Mouse (Mus musculus) neural tube, embryonic 14.5 days (tissue): ENCODE data around the gene Ost4. TPM values are rescaled to one million over a fixed set of nuclear protein-coding genes. Genes with fewer than 3 reads are reported as not detected.
A peak's percentile ranks its signal among the peaks of the same experiment; 100 is the strongest.

ENCODE experiments used
- ATAC-seq: fragments of 200-750 bp; cut with Nextera tagmentation; 2 replicates; pipeline ENCODE4 v1.8.0; 2017; ENCODE audit warnings: low read depth, mild to moderate bottlenecking, moderate TSS enrichment, moderate library complexity
- H3K27ac ChIP-seq: fragments of 300-500 bp; sonication (generic); 2 replicates; pipeline ENCODE4 v1.5.1; 2014; ENCODE audit warnings: low read depth, mild to moderate bottlenecking, control low read depth, low read length, moderate library complexity, mixed read lengths
- H3K27me3 ChIP-seq: fragments of 300-500 bp; sonication (generic); 2 replicates; pipeline ENCODE4 v1.6.1; 2014; ENCODE audit warnings: low read length; ENCODE audit not compliant: control insufficient read depth, insufficient read depth
- H3K36me3 ChIP-seq: fragments of 300-500 bp; sonication (generic); 2 replicates; pipeline ENCODE4 v1.6.1; 2014; ENCODE audit warnings: low read length, mixed read lengths; ENCODE audit not compliant: control insufficient read depth, insufficient read depth
- H3K4me1 ChIP-seq: fragments of 300-500 bp; sonication (generic); 2 replicates; pipeline ENCODE4 v1.6.1; 2014; ENCODE audit warnings: low read length; ENCODE audit not compliant: control insufficient read depth, insufficient read depth
- H3K4me2 ChIP-seq: fragments of 300-500 bp; sonication (generic); 2 replicates; pipeline ENCODE4 v1.6.1; 2014; ENCODE audit warnings: mild to moderate bottlenecking, low read depth, low read length, control low read depth
- H3K4me3 ChIP-seq: fragments of 300-500 bp; sonication (generic); 2 replicates; pipeline ENCODE4 v1.5.1; 2014; ENCODE audit warnings: low read depth, low read length, control low read depth, mixed read lengths
- H3K9ac ChIP-seq: fragments of 300-500 bp; sonication (generic); replicated peaks from 2 replicates; pipeline ENCODE4 v1.6.1; 2014; ENCODE audit warnings: low read depth, mild to moderate bottlenecking, control low read depth, low read length, mixed read lengths
- H3K9me3 ChIP-seq: fragments of 300-500 bp; sonication (generic); 2 replicates; pipeline ENCODE4 v1.6.1; 2016; ENCODE audit warnings: low read length; ENCODE audit not compliant: control insufficient read depth
- WGBS: fragments of 180-500 bp; shearing (Covaris S2); extraction: QIAGEN DNeasy Blood & Tissue Kit; methylation state at CpG from one replicate; pipeline ENCODE4 v1.1.7; 2014; 5-methylcytosine and 5-hydroxymethylcytosine counted together
- polyA plus RNA-seq: library from polyadenylated mRNA; unstranded; fragments of >200 nt; fragmentation: Nextera tagmentation; extraction: Ambion mirVana; gene quantifications from 2 replicates; pipeline ENCODE4 v1.2.1, GENCODE M21; 2014

Ost4 gene
- 234 TPM in 2 replicates for polyA plus RNA-seq

DNA sequence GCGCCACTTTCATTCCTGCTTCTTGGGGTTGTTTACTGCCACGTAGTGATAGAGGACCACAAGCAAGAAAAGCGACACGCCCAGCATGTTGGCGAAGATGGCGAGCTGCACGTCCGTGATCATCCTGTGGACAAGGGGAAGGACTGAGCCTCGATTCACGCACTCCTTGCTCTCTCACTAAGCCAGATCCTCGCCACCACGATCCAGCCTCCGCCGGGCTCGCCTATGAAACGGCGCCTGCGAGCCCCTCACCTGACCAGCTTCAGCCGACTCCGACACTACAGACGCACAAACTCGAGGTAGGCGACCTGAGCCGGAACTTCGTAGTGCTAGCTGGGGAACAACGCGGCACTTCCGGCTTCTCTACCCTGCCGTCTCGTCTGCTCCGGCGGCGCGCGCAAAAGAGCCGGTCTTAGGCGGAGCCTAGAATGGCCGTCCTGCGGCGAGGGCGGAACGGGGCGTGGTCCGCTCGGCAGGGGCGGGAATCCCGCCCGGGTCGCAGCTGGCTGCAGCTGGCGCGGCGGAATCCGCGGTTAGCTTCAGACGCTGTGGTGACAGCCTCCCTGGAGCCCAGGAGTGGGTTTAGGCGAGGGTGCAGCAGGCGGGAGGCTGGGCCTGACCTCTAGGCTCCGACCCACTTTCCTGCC is at the start of gene Ost4:
Ost4 (minus strand) TSS at position 376 of the 647 bp plus-strand sequence.
- Histone ChIP-seq H3K4me1 (peaks cover 23% of the 10 kb centered on the region), H3K27me3 (no peaks in the 10 kb centered on the region), H3K9ac (peak within 1 kb of the TSS; percentile 72), H3K4me2 (peak within 1 kb of the TSS; percentile 73), H3K27ac (peak within 1 kb of the TSS; percentile 87), H3K36me3 (peaks cover 22% of the 10 kb centered on the region), H3K4me3 (peak within 1 kb of the TSS; percentile 69), H3K9me3 (no peaks in the 10 kb centered on the region)
- ATAC-seq: peak; percentile 95
- WGBS: under 1% methylated on average over 56 of the region's 58 CpGs

GRCm38 (mm10) chr5:30955751-30956150 is 48.2 kb upstream of the Ost4 start:
- H3K9ac ChIP-seq: no peak overlapping the region
- H3K9me3 ChIP-seq: no peaks in the 10 kb centered on the region
- H3K27me3 ChIP-seq: no peaks in the 10 kb centered on the region
- no peak overlapping the region for H3K4me2 ChIP-seq
- H3K4me1 ChIP-seq: peaks cover 23% of the 10 kb centered on the region
- 96% methylated on average over 6 of the region's 6 CpGs for WGBS
- H3K36me3 ChIP-seq: peaks cover 45% of the 10 kb centered on the region
- H3K4me3 ChIP-seq: no peak overlapping the region
- no peak for ATAC-seq
- H3K27ac ChIP-seq: no peak overlapping the region

DNA sequence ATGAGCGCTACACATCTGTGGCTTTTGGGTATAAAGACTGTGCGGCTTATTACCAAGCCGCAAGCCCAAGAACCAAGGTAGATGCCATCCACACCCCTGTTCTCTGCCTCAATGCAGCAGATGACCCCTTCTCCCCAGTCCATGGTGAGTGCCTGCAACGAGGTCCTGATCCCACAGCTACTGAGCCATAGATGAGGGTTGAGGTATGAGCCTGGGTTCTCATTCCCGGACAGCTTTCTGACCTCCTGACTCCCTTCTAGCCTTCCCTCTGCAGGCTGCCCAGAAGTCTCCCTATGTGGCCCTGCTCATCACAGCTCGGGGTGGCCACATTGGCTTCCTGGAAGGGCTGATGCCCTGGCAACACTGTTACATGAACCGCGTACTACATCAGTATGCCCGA is 47.0 kb upstream of the Ost4 start:
- Histone ChIP-seq H3K27me3 (no peaks in the 10 kb centered on the region), H3K27ac (no peak overlapping the region), H3K9me3 (no peaks in the 10 kb centered on the region), H3K4me2 (no peak overlapping the region), H3K4me1 (peaks cover 27% of the 10 kb centered on the region), H3K36me3 (peaks cover 45% of the 10 kb centered on the region), H3K4me3 (no peak overlapping the region), H3K9ac (no peak overlapping the region)
- ATAC-seq: no peak
- 97% methylated on average over 9 of the region's 9 CpGs for WGBS

GRCm38 (mm10) chr5:30954065-30954464 is 46.5 kb upstream of the Ost4 start:
- H3K4me3 ChIP-seq: no peak overlapping the region
- WGBS: 94% methylated on average over 6 of the region's 6 CpGs
- ATAC-seq: no peak
- H3K4me2 ChIP-seq: no peak overlapping the region
- peaks cover 45% of the 10 kb centered on the region for H3K36me3 ChIP-seq
- H3K27me3 ChIP-seq: no peaks in the 10 kb centered on the region
- peaks cover 23% of the 10 kb centered on the region for H3K4me1 ChIP-seq
- H3K9me3 ChIP-seq: no peaks in the 10 kb centered on the region
- H3K9ac ChIP-seq: no peak overlapping the region
- H3K27ac ChIP-seq: no peak overlapping the region

- Histone ChIP-seq H3K4me3 (no peak overlapping the region), H3K36me3 (peaks cover 35% of the 10 kb centered on the region), H3K9me3 (no peaks in the 10 kb centered on the region), H3K4me1 (peaks cover 8% of the 10 kb centered on the region), H3K9ac (no peak overlapping the region), H3K27me3 (no peaks in the 10 kb centered on the region), H3K27ac (no peak overlapping the region), H3K4me2 (no peak overlapping the region)
- WGBS: 82% methylated on average over 5 of the region's 5 CpGs
- no peak for ATAC-seq
Observed at GRCm38 (mm10) chr5:30952551-30952950, 45.0 kb upstream of the Ost4 start.

DNA sequence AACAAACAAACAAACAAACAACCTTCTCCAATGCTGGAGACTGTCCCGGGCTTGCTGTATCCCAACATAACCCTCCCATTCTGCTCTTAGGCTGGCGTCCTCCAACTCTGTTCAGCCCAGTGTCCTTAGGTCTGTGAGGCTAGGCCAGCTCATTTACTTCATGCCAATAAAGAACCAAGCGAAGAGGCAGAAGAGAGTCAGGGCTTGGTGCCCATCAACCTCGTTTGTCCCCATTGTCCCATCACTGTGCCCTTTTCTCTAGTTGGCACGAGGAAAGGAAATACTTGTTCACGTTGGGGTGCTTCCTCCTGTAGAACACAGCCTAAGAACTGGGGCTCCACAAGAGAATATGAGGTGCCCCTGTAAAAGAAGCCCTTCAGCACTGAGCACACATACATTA is 44.1 kb upstream of the Ost4 start:
- WGBS: 87% methylated on average over 6 of the region's 6 CpGs
- Histone ChIP-seq H3K27me3 (no peaks in the 10 kb centered on the region), H3K4me1 (0 out of 2 replicates have a peak, but pooled peaks cover 8% of the 10 kb centered on the region), H3K27ac (no peak overlapping the region), H3K4me3 (no peak overlapping the region), H3K9ac (no peak overlapping the region), H3K36me3 (peaks cover 33% of the 10 kb centered on the region), H3K4me2 (no peak overlapping the region), H3K9me3 (no peaks in the 10 kb centered on the region)
- no peak for ATAC-seq

- 90% methylated on average over 2 of the region's 2 CpGs for WGBS
- ATAC-seq: no peak
- Histone ChIP-seq H3K4me1 (0 out of 2 replicates have a peak, but pooled peaks cover 8% of the 10 kb centered on the region), H3K27me3 (no peaks in the 10 kb centered on the region), H3K9me3 (no peaks in the 10 kb centered on the region), H3K4me2 (no peak overlapping the region; the same call in 1 of the 2 replicates), H3K36me3 (peaks cover 33% of the 10 kb centered on the region), H3K4me3 (no peak overlapping the region), H3K9ac (no peak overlapping the region), H3K27ac (no peak overlapping the region)
Observed at GRCm38 (mm10) chr5:30950922-30951321, 43.3 kb upstream of the Ost4 start.

- Histone ChIP-seq H3K27ac (no peak overlapping the region), H3K27me3 (no peaks in the 10 kb centered on the region), H3K4me3 (peak overlapping the region; percentile 45), H3K4me1 (0 out of 2 replicates have a peak, but pooled peaks cover 8% of the 10 kb centered on the region), H3K4me2 (peak overlapping the region; percentile 74), H3K9me3 (no peaks in the 10 kb centered on the region), H3K9ac (peak overlapping the region; percentile 43; the same call in 1 of the 2 replicates), H3K36me3 (peaks cover 32% of the 10 kb centered on the region)
- WGBS: 67% methylated on average over 4 of the region's 4 CpGs
- ATAC-seq: no peak
Observed at GRCm38 (mm10) chr5:30950451-30950850, 42.9 kb upstream of the Ost4 start.

GRCm38 (mm10) chr5:30949654-30950326 is 42.2 kb upstream of the Ost4 start:
- ATAC-seq: peak; percentile 85
- Histone ChIP-seq H3K36me3 (peaks cover 25% of the 10 kb centered on the region), H3K27me3 (no peaks in the 10 kb centered on the region), H3K4me1 (0 out of 2 replicates have a peak, but pooled peaks cover 11% of the 10 kb centered on the region), H3K9ac (peak overlapping the region; percentile 43), H3K4me2 (peak overlapping the region; percentile 74), H3K4me3 (peak overlapping the region; percentile 45), H3K27ac (peak overlapping the region; percentile 62), H3K9me3 (no peaks in the 10 kb centered on the region)
- under 1% methylated on average over 31 of the region's 31 CpGs for WGBS
